Mouse (Mus musculus): Measurements from ENCODE around the gene Tmem248. TPM values are rescaled to one million over a fixed set of nuclear protein-coding genes. Genes with fewer than 3 reads are reported as not detected.

Gene Tmem248
- polyA plus RNA-seq, 1 experiment: 26.9 TPM

GRCm38 (mm10) chr5:130197454-130197853 lies 19.4 kb upstream of the Tmem248 start:
- Histone ChIP-seq H3K27me3 (ENCODE audit: control insufficient read depth, insufficient read depth, insufficient read length) (no peaks in the 10 kb centered on the region), H3K79me2 (ENCODE audit: control insufficient read depth, insufficient read depth) (no peaks in the 10 kb centered on the region), H3K4me3 (ENCODE audit: insufficient read depth, poor library complexity, severe bottlenecking) (no peak overlapping the region), H3K36me3 (ENCODE audit: control insufficient read depth, insufficient read depth) (peaks cover 71% of the 10 kb centered on the region), H3ac (ENCODE audit: control insufficient read depth, insufficient read length, low read depth) (no peak overlapping the region), H3K79me3 (ENCODE audit: low read depth) (peaks cover 1% of the 10 kb centered on the region)
- TF ChIP-seq CEBPB (IDR thresholded peaks at IDR 0.05; ENCODE audit: low read depth) (no peak), MYOG (IDR thresholded peaks at IDR 0.05; ENCODE audit: control insufficient read depth, extremely low read depth, insufficient read length) (no peak), CTCF (IDR thresholded peaks at IDR 0.05; ENCODE audit: control insufficient read depth, insufficient read depth, insufficient read length) (no peak), MYOD1 (IDR thresholded peaks at IDR 0.05; ENCODE audit: control insufficient read depth, insufficient read length, low read depth) (no peak), USF1 (IDR thresholded peaks at IDR 0.05; ENCODE audit: low read depth) (no peak), MAX (IDR thresholded peaks at IDR 0.05) (no peak), FOSL1 (IDR thresholded peaks at IDR 0.05; ENCODE audit: insufficient read depth, low read length, poor library complexity, severe bottlenecking) (no peak)

GRCm38 (mm10) chr5:130197981-130198380 lies 18.9 kb upstream of the Tmem248 start:
- TF ChIP-seq CTCF (IDR thresholded peaks at IDR 0.05; ENCODE audit: control insufficient read depth, insufficient read depth, insufficient read length) (no peak), MAX (IDR thresholded peaks at IDR 0.05) (no peak), FOSL1 (IDR thresholded peaks at IDR 0.05; ENCODE audit: insufficient read depth, low read length, poor library complexity, severe bottlenecking) (no peak), CEBPB (IDR thresholded peaks at IDR 0.05; ENCODE audit: low read depth) (no peak), USF1 (IDR thresholded peaks at IDR 0.05; ENCODE audit: low read depth) (no peak), MYOG (IDR thresholded peaks at IDR 0.05; ENCODE audit: control insufficient read depth, extremely low read depth, insufficient read length) (no peak), MYOD1 (IDR thresholded peaks at IDR 0.05; ENCODE audit: control insufficient read depth, insufficient read length, low read depth) (no peak)
- Histone ChIP-seq H3ac (ENCODE audit: control insufficient read depth, insufficient read length, low read depth) (no peak overlapping the region), H3K4me3 (ENCODE audit: insufficient read depth, poor library complexity, severe bottlenecking) (no peak overlapping the region), H3K27me3 (ENCODE audit: control insufficient read depth, insufficient read depth, insufficient read length) (no peaks in the 10 kb centered on the region), H3K36me3 (ENCODE audit: control insufficient read depth, insufficient read depth) (peaks cover 68% of the 10 kb centered on the region), H3K79me3 (ENCODE audit: low read depth) (peaks cover 1% of the 10 kb centered on the region), H3K79me2 (ENCODE audit: control insufficient read depth, insufficient read depth) (no peaks in the 10 kb centered on the region)

GRCm38 (mm10) chr5:130200233-130201029 lies 16.4 kb upstream of the Tmem248 start:
- no peak overlapping the region for H3ac ChIP-seq (ENCODE audit: control insufficient read depth, insufficient read length, low read depth)
- peaks cover 71% of the 10 kb centered on the region for H3K36me3 ChIP-seq (ENCODE audit: control insufficient read depth, insufficient read depth)
- H3K79me2 ChIP-seq (ENCODE audit: control insufficient read depth, insufficient read depth): no peaks in the 10 kb centered on the region
- H3K27me3 ChIP-seq (ENCODE audit: control insufficient read depth, insufficient read depth, insufficient read length): no peaks in the 10 kb centered on the region
- H3K4me3 ChIP-seq (ENCODE audit: insufficient read depth, poor library complexity, severe bottlenecking): no peak overlapping the region
- H3K79me3 ChIP-seq (ENCODE audit: low read depth): no peaks in the 10 kb centered on the region
- TF ChIP-seq CTCF (IDR thresholded peaks at IDR 0.05; ENCODE audit: control insufficient read depth, insufficient read depth, insufficient read length) (no peak), FOSL1 (IDR thresholded peaks at IDR 0.05; ENCODE audit: insufficient read depth, low read length, poor library complexity, severe bottlenecking) (no peak), MAX (IDR thresholded peaks at IDR 0.05) (no peak), MYOD1 (IDR thresholded peaks at IDR 0.05; ENCODE audit: control insufficient read depth, insufficient read length, low read depth) (no peak), USF1 (IDR thresholded peaks at IDR 0.05; ENCODE audit: low read depth) (no peak), CEBPB (IDR thresholded peaks at IDR 0.05; ENCODE audit: low read depth) (no peak), MYOG (IDR thresholded peaks at IDR 0.05; ENCODE audit: control insufficient read depth, extremely low read depth, insufficient read length) (no peak)

- peaks cover 54% of the 10 kb centered on the region for H3K36me3 ChIP-seq (ENCODE audit: control insufficient read depth, insufficient read depth)
- TF ChIP-seq MYOD1 (IDR thresholded peaks at IDR 0.05; ENCODE audit: control insufficient read depth, insufficient read length, low read depth) (no peak), USF1 (IDR thresholded peaks at IDR 0.05; ENCODE audit: low read depth) (no peak), MAX (IDR thresholded peaks at IDR 0.05) (no peak), CEBPB (IDR thresholded peaks at IDR 0.05; ENCODE audit: low read depth) (no peak), MYOG (IDR thresholded peaks at IDR 0.05; ENCODE audit: control insufficient read depth, extremely low read depth, insufficient read length) (no peak)
- H3K79me3 ChIP-seq (ENCODE audit: low read depth): no peaks in the 10 kb centered on the region
- H3K27me3 ChIP-seq (ENCODE audit: control insufficient read depth, insufficient read depth, insufficient read length): no peaks in the 10 kb centered on the region
- no peaks in the 10 kb centered on the region for H3K79me2 ChIP-seq (ENCODE audit: control insufficient read depth, insufficient read depth)
- H3ac ChIP-seq (ENCODE audit: control insufficient read depth, insufficient read length, low read depth): no peak overlapping the region
- H3K4me3 ChIP-seq (ENCODE audit: insufficient read depth, poor library complexity, severe bottlenecking): no peak overlapping the region
These were observed 12.9 kb upstream of the Tmem248 start for GRCm38 (mm10) chr5:130203948-130204347.

- H3ac ChIP-seq (ENCODE audit: control insufficient read depth, insufficient read length, low read depth): no peak overlapping the region
- H3K36me3 ChIP-seq (ENCODE audit: control insufficient read depth, insufficient read depth): peaks cover 53% of the 10 kb centered on the region
- no peaks in the 10 kb centered on the region for H3K79me2 ChIP-seq (ENCODE audit: control insufficient read depth, insufficient read depth)
- no peaks in the 10 kb centered on the region for H3K79me3 ChIP-seq (ENCODE audit: low read depth)
- no peak overlapping the region for H3K4me3 ChIP-seq (ENCODE audit: insufficient read depth, poor library complexity, severe bottlenecking)
- H3K27me3 ChIP-seq (ENCODE audit: control insufficient read depth, insufficient read depth, insufficient read length): no peaks in the 10 kb centered on the region
- TF ChIP-seq CEBPB (IDR thresholded peaks at IDR 0.05; ENCODE audit: low read depth) (no peak), MYOG (IDR thresholded peaks at IDR 0.05; ENCODE audit: control insufficient read depth, extremely low read depth, insufficient read length) (no peak), USF1 (IDR thresholded peaks at IDR 0.05; ENCODE audit: low read depth) (no peak), MAX (IDR thresholded peaks at IDR 0.05) (no peak), CTCF (IDR thresholded peaks at IDR 0.05; ENCODE audit: control insufficient read depth, insufficient read depth, insufficient read length) (no peak), MYOD1 (IDR thresholded peaks at IDR 0.05; ENCODE audit: control insufficient read depth, insufficient read length, low read depth) (no peak), FOSL1 (IDR thresholded peaks at IDR 0.05; ENCODE audit: insufficient read depth, low read length, poor library complexity, severe bottlenecking) (no peak)
These were observed 12.3 kb upstream of the Tmem248 start for GRCm38 (mm10) chr5:130204560-130204959.
